Mouse (Mus musculus) regulatory T cell (primary cell): ENCODE data around the gene Crispld2.

ENCODE experiments used
- in situ Hi-C: fragments of 300-600 bp; cut with MboI, MseI; formaldehyde crosslinking; loops from one replicate; pipeline ENCODE4 v1.15.1; 2025; ENCODE audit warnings: high pct_unique_total_duplicates

The Crispld2 gene

GRCm38 (mm10) chr8:120032549-120033208 is 40.4 kb downstream of the Crispld2 start:
- in situ Hi-C loops = no loop called here

DNA sequence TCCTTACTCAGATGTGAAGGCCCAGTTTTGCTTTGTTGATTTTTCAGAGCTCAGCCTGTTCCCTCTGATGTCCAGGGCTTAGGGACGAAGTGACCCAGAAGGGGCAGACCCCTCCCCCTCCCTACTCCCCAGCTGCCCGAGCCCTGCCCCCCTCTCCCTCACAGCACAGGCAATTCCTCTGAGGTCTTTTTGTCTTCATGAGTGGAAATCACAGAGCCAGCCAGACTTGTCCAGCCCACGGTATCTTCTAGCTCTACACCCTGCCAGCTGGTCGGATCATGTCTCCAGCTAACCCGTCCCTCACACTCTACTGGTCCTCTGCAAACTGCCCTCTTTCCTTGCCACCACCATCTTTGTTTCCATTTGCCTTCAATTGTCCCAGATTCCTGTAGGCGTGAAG is 42.2 kb downstream of the Crispld2 start:
- in situ Hi-C loops = no loop called here

DNA sequence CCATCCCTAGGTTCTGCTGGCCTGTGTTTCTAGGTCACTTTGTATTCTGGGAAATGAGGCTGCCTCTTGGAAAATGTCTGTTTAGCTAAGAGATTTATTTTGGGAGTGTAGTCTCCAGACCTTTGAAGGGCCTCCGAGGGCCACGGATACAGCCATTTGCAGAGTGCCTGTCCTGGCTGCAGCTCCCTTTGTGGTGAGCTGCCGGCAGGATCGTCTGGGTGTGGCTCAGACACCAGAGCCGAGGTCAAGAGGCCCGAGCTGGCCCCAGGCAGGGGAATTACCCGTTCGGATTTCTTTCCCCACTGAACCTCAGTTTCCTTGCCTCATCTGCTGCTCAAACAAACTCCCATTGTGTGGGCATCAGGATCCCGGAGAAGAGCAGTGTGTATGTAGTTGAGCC is 43.9 kb downstream of the Crispld2 start:
- in situ Hi-C loops = no loop called here

DNA sequence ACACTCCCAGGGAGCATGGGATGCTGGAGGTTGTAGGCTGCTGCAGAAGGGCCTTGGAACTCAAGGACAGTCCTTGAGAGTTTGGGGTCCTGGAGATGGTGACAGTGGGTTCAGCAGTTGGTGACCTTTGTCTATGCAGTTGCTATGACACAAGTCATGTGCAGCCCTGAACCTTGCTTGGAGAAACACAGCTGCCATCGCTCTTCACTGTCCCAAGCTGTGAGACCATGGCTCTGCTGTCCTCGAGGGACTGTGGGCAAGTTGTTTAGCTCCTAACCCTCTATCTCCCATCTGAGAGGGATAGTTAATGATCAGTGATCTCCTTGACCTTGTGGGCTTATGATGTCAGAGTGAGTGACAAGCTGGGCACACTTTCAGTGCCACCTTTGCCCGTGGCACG is 44.3 kb downstream of the Crispld2 start:
- in situ Hi-C loops = no loop called here

GRCm38 (mm10) chr8:120037199-120037598 is 45.0 kb downstream of the Crispld2 start:
- in situ Hi-C loops = no loop called here

GRCm38 (mm10) chr8:120037611-120038010 is 45.4 kb downstream of the Crispld2 start:
- in situ Hi-C loops = no loop called here

- in situ Hi-C loops = no loop called here
Observed at GRCm38 (mm10) chr8:120038741-120039140, 46.5 kb downstream of the Crispld2 start.

DNA sequence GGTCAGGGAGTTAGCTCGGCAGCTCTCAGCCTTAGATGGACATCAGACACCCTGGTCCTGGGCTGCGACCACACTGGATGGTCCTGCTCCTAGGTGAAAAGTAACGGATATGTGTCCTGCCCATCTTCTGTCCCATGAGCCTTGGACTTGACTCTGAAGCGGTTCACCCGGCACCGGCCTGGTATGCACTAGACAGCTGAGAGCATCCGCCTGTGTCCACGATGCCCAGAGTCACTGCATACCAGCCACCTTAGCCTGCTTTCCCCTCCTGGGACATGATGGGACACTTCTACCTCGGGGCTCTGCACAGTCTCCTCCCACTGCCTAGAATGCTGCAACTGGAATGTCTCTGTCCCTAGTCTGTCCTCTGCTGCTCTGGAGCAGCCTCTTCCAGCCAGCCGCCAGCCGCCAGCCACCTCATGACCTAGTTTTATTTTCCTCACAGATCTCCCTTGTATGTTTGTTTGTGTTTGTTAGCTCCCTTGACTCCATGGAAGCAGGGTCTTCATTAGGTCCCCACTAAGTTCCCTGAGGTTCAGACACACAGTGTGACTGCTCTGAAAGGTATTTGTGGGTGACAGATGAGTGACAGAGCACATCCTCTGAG is 47.2 kb downstream of the Crispld2 start:
- in situ Hi-C loops = no loop called here

GRCm38 (mm10) chr8:120040861-120041260 is 48.6 kb downstream of the Crispld2 start:
- in situ Hi-C loops = no loop called here

DNA sequence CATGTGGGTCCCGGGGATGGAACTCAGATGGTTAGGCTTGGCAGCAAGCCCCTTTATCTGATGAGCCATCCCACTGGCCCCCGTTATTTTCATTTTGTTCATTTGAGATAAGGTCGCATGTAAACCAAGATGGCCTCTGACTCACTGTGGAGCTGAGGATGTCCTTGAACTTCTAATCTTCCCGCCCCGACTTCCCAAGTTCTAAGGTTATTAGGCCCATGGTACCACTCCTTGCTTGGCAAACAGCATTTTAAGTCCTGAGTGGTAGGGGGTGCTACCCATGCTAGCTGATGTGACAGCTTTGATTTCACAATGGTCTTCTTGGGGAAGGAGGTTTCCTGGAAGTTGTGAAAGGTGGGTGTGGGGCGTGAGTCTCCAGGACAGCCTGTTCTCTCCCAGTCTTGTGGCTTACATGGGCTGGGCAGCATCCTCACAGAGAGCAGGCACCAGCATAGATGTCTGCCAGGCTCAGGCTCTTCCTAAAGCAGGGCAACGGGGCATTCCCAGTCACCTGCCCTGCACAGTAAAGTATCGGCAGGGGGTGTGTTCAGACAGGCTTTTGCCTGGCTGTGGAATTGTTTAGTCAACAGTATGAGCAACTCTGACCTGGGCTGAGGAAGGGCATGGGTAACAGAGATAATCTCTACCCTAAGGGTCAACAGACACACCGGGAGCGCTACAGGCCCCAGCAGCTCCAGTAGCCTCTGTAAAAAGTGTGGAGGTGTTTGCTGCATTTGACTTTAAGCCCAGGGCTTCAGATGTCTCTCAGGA is 50.5 kb downstream of the Crispld2 start:
- in situ Hi-C loops = no loop called here

GRCm38 (mm10) chr8:120044907-120045306 is 52.7 kb downstream of the Crispld2 start:
- in situ Hi-C loops = no loop called here

DNA sequence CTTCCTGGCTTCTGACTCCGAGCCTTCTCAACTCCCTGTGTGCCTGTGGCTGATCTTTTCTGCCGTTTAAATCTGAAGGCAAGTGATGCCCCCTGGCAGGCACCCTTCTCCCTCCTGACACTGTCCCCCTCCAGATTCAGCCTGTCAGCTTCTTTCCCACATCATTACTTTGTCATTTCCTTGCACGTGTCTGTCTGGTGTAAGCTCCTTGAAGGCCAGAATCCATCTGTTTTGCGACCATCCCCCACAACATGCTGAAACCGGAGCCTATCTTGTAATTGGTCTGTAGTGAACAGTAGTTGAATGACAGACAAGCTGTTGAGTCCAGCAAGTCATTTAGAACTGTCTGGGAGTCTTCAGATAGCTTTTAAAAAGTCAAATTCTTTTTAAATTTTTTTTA is 53.2 kb downstream of the Crispld2 start:
- in situ Hi-C loops = no loop called here

- in situ Hi-C loops = no loop called here
Observed at GRCm38 (mm10) chr8:120046258-120047020, 54.2 kb downstream of the Crispld2 start.

GRCm38 (mm10) chr8:120049949-120050348 is 57.7 kb downstream of the Crispld2 start:
- in situ Hi-C loops = no loop called here

GRCm38 (mm10) chr8:120050376-120050775 is 58.1 kb downstream of the Crispld2 start:
- in situ Hi-C loops = no loop called here

- in situ Hi-C loops = no loop called here
Observed at GRCm38 (mm10) chr8:120051006-120051405, 58.8 kb downstream of the Crispld2 start.

- in situ Hi-C loops = no loop called here
Observed at GRCm38 (mm10) chr8:120051908-120052307, 59.7 kb downstream of the Crispld2 start.

GRCm38 (mm10) chr8:120052318-120052717 is 60.1 kb downstream of the Crispld2 start:
- in situ Hi-C loops = no loop called here

GRCm38 (mm10) chr8:120054833-120055232 is 62.6 kb downstream of the Crispld2 start:
- in situ Hi-C loops = no loop called here

DNA sequence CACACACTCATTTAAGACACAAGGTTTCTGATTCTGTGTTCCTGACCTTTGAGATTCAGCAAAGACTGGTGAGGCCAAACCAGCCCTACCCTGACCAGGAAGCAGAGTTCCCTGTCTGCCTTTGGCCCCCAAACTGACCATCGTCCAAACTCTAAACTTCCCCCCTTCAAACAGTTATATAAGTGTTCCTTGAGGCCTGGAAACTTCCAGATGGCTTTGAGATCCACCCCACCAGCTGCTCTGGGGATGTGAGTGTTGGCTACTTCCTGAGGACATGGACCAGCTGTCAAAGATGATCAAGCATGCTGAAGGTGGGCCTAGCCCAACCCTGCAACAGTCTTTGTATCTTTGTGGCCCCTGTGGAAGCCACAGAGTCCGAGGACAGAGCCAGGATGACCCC is 64.8 kb downstream of the Crispld2 start:
- in situ Hi-C loops = no loop called here

- in situ Hi-C loops = no loop called here
Observed at GRCm38 (mm10) chr8:120062742-120063141, 70.5 kb downstream of the Crispld2 start.

GRCm38 (mm10) chr8:120063326-120063725 is 71.1 kb downstream of the Crispld2 start:
- in situ Hi-C loops = no loop called here
